Mouse (Mus musculus) erythroblast, embryonic 14.5 days (primary cell): ENCODE results near the gene Tmem110.

Source experiments
- GATA1 ChIP-seq: IDR thresholded peaks from 2 replicates; pipeline ENCODE4 v1.6.1; 2012; ENCODE audit warnings: low read length, inconsistent platforms, mixed read lengths
- TAL1 ChIP-seq: IDR thresholded peaks from 3 replicates; pipeline ENCODE4 v1.6.1; 2012; ENCODE audit warnings: low read length, inconsistent platforms, mixed read lengths

GRCm38 (mm10) chr14:30852325-30852724 is 26.9 kb downstream of the Tmem110 start:
- TF ChIP-seq TAL1, result no peak
- TF ChIP-seq GATA1, result no peak
